Mouse (Mus musculus) limb, embryonic 11.5 days (tissue): ENCODE measurements at regions not wholly inside any gene's neighbourhood (a gene's known extent, or its start where the extent isn't known, plus 50 kb on each side); places are given as distances from the start of the nearest gene placed in this dataset.

ENCODE experiments used
- ATAC-seq: fragments of 200-750 bp; cut with Nextera tagmentation; 2 replicates; pipeline ENCODE4 v1.8.0; 2017; ENCODE audit warnings: low read depth; ENCODE audit not compliant: insufficient number of reproducible peaks, low FRiP score, low TSS enrichment
- DNase-seq: peaks from one replicate; pipeline ENCODE4 v3.0.0-alpha.2; 2015; ENCODE audit warnings: low spot score
- H3K27ac ChIP-seq: fragments of 300-500 bp; sonication (generic); replicated peaks from 2 replicates; pipeline ENCODE4 v1.5.1; 2014; ENCODE audit warnings: low read depth, mild to moderate bottlenecking, low read length
- H3K27me3 ChIP-seq: fragments of 300-500 bp; sonication (generic); 2 replicates; pipeline ENCODE4 v1.6.1; 2014; ENCODE audit warnings: mild to moderate bottlenecking, low read length, mixed read lengths; ENCODE audit not compliant: control insufficient read depth, insufficient read depth
- H3K36me3 ChIP-seq: fragments of 300-500 bp; sonication (generic); 2 replicates; pipeline ENCODE4 v1.6.1; 2014; ENCODE audit warnings: mild to moderate bottlenecking, low read length, moderate library complexity, mixed read lengths; ENCODE audit not compliant: control insufficient read depth, insufficient read depth
- H3K4me1 ChIP-seq: fragments of 300-500 bp; sonication (generic); 2 replicates; pipeline ENCODE4 v1.6.1; 2014; ENCODE audit warnings: low read length, mixed read lengths; ENCODE audit not compliant: control insufficient read depth, insufficient read depth
- H3K4me2 ChIP-seq: fragments of 300-500 bp; sonication (generic); 2 replicates; pipeline ENCODE4 v1.6.1; 2014; ENCODE audit warnings: low read depth, mild to moderate bottlenecking, moderate library complexity; ENCODE audit not compliant: severe bottlenecking
- H3K4me3 ChIP-seq: fragments of 300-500 bp; sonication (generic); 2 replicates; pipeline ENCODE4 v1.5.1; 2014; ENCODE audit warnings: low read depth, low read length
- H3K9ac ChIP-seq: fragments of 300-500 bp; sonication (generic); 2 replicates; pipeline ENCODE4 v1.6.1; 2014; ENCODE audit warnings: mild to moderate bottlenecking, low read length
- H3K9me3 ChIP-seq: fragments of 300-500 bp; sonication (generic); 2 replicates; pipeline ENCODE4 v1.6.1; 2016; ENCODE audit warnings: low read length; ENCODE audit not compliant: control insufficient read depth
- WGBS: fragments of 180-500 bp; shearing (Covaris S2); extraction: QIAGEN DNeasy Blood & Tissue Kit; methylation state at CpG from one replicate; pipeline ENCODE4 v1.1.7; 2014; 5-methylcytosine and 5-hydroxymethylcytosine counted together

GRCm38 (mm10) chr2:134214748-134215328 lies 339.3 kb downstream of the Hao1 start:
- Histone ChIP-seq H3K4me3 (no peak overlapping the region), H3K4me1 (no peaks in the 10 kb centered on the region), H3K9me3 (no peaks in the 10 kb centered on the region), H3K36me3 (no peaks in the 10 kb centered on the region), H3K4me2 (no peak overlapping the region), H3K27me3 (no peaks in the 10 kb centered on the region), H3K9ac (no peak overlapping the region), H3K27ac (no peak overlapping the region; the same call in 1 of the 2 replicates)
- ATAC-seq (peak; percentile 88), DNase-seq (peak; percentile 47)
- 26% methylated on average over 6 of the region's 6 CpGs for WGBS

- no peak overlapping the region for H3K9ac ChIP-seq
- no peak overlapping the region for H3K27ac ChIP-seq
- no peaks in the 10 kb centered on the region for H3K9me3 ChIP-seq
- ATAC-seq: no peak
- H3K4me2 ChIP-seq: no peak overlapping the region
- 83% methylated on average over 1 of the region's 1 CpGs for WGBS
- no peaks in the 10 kb centered on the region for H3K4me1 ChIP-seq
- no peaks in the 10 kb centered on the region for H3K36me3 ChIP-seq
- DNase-seq: no peak
- H3K27me3 ChIP-seq: no peaks in the 10 kb centered on the region
- no peak overlapping the region for H3K4me3 ChIP-seq
These were observed 350.9 kb downstream of the Hao1 start for GRCm38 (mm10) chr2:134203252-134203651.

DNA sequence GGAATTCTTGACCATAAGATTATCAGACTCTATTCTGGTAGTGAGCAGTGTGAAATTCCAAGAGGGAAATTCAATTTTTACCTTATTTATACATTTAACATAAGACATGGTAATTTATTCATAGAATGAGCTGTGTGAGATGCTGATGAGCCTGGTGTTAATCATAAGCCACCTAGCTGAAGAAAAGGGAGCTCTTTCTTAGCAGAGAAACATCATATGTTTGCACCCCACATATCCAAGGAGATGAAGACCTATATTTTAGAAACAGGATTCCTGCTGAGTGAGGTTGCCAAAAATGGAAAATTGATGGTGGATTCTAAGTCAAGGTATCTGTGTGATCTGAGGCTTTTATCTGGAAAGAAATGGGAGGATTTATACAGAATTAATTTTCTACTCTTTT lies 358.2 kb downstream of the Hao1 start:
- Histone ChIP-seq H3K36me3 (no peaks in the 10 kb centered on the region), H3K4me3 (no peak overlapping the region), H3K9ac (no peak overlapping the region), H3K9me3 (no peaks in the 10 kb centered on the region), H3K4me2 (no peak overlapping the region), H3K4me1 (no peaks in the 10 kb centered on the region), H3K27me3 (no peaks in the 10 kb centered on the region), H3K27ac (no peak overlapping the region)
- ATAC-seq (no peak), DNase-seq (no peak)

DNA sequence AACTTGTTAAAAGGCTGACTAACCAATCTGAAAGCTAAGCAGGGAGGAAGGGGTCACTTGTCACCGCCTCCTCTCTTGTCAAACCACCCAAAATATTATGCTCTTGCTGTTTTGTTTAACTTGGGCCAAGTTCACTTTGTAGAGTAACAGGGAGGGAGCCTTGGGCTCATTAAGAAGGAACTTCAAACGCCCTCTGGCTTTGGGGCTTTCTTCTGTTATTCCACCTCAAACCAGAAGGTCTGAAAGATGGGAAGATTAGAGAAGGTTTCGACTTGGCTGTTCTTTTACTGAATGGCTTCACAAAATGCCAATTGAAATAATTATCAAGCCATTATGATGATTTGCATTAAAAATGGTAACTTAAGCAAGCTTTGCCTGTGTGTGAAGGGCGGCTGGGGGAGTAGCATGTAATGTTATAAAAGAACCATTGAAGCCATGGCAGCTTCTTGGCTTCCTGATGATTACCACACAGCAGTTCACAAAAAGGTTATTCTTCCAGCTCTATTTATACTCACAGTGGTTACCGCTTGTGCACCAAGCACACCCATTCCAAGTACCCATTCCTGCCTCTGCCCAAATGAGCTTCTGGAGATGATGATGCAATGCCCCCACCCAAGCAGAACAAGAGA lies 364.6 kb downstream of the Hao1 start:
- no peaks in the 10 kb centered on the region for H3K36me3 ChIP-seq
- ATAC-seq: no peak
- H3K9ac ChIP-seq: no peak overlapping the region
- no peaks in the 10 kb centered on the region for H3K9me3 ChIP-seq
- 77% methylated on average over 5 of the region's 5 CpGs for WGBS
- H3K4me1 ChIP-seq: no peaks in the 10 kb centered on the region
- H3K4me3 ChIP-seq: no peak overlapping the region
- no peak for DNase-seq
- H3K27ac ChIP-seq: no peak overlapping the region
- no peaks in the 10 kb centered on the region for H3K27me3 ChIP-seq
- no peak overlapping the region for H3K4me2 ChIP-seq
